Mouse (Mus musculus) layer of hippocampus, adult 18-20 months (tissue): ENCODE data around the gene Agap3. TPM values are rescaled to one million over a fixed set of nuclear protein-coding genes. Genes with fewer than 3 reads are reported as not detected.

Source experiments
- DNase-seq, 2 experiments: peaks; one replicate each; pipeline ENCODE4 v3.0.0; 2022; ENCODE audit warnings: low spot score in 2 of 2
- total RNA-seq, 2 experiments: library from RNA; stranded (reverse); gene quantifications; 2 replicates each; pipeline ENCODE4 v1.2.3; 2021

Agap3 gene
- total RNA-seq, 2 experiments from 2014 or later = 673 to 687 TPM

DNA sequence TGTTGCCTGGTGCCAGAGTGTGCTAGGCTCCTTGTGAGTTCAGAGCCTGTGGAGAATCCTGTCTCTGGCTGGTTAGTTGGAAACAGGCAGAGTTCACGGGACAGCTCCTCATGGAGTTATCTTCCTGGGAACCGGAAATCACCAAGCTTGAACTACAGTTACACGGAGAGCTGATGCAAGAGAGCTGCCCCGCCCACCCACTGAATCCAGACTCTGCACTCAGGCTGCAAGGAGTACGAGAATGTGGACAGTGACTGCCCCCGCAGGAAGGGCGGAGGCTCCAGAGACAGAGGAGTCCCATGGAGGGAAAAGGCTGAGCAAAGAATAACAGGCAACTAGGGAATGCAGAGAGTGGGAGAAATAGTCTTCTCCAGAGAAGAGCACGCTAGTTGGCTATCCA is 60.3 kb downstream of the Agap3 start:
- DNase-seq = no peak

DNA sequence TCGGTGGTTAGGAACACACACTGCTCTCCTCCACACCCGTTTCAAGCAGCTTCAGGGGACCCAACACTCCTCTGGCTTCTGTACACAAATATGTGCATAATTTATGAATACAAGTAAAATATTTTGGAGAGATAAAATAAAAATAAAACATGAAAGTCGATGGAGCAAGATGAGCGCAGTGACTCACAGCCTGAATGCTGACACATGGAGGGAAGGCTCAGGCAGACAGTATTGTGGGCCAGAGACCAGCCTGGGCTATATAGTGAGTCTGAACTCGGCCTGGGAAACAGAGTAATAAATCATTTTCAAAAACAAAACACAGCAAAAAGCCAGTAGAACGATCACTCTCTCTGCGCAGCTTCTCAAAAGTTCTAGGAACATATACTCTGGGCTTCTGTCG is 69.4 kb downstream of the Agap3 start:
- DNase-seq = no peak

GRCm38 (mm10) chr5:24523806-24524205 is 71.8 kb downstream of the Agap3 start:
- DNase-seq = no peak

DNA sequence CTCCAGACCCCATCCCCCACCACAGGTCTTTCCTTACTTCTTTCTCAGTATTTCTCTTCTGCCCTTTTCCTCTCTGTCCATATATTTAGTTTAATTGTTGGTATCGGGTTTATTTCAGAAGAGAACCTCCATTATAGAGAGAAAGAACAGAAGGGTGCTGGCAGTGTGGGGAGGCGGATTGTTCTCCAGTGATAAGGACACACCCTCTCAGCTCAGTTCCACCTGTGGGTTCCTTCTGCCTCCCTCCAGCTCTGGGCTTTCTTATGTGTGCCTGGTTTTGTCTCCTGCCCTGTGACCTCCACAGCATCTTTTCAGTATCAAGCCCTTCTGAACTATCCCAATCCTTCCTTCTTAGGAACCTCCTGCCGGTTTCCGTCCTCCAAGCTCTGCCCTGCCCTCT is 72.5 kb downstream of the Agap3 start:
- DNase-seq = no peak

DNA sequence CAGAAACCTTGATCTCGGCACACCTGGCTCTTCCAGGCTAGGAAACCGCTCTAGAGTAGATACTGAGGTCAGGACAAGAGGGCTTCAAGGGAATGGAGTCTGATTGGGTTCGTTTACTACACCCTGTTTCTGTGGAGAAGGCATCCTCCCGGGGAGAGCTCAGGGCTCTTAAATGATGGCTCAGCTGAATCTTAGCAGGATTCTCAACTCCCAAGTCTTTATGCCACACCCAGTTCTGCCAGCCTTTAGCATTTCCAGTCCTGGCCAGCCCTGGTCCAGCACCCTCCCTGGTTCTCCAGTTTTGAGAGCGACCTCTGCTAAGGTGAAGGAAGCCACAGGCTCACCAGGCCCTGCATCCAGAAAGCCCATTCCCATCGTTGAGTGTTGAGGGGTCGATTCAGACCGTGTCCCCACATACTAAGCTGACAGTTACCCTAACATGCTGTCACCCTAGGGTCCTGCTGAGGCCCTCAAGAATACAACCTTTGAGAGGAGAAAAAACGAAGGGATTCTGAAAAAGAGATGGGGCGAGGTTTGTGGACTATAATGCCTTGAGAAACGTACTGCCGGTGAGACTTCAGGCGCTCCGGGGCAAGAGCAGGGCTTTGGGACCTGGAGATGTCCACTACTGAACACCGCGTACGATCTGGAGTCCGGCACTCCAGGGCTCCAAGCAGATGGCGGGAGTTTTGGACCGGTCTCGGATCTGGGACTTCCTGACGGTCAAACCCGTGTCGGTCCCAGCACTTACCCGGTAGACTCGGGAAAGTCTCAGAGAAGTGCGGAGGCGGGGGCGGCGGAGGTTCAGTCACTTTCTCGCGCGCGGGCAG is 73.6 kb downstream of the Agap3 start:
- DNase-seq = no peak

- DNase-seq = no peak
These were observed 74.4 kb downstream of the Agap3 start for GRCm38 (mm10) chr5:24526190-24526888.

- no peak for DNase-seq
These were observed 74.9 kb downstream of the Agap3 start, which contains the start of gene Gbx1 for GRCm38 (mm10) chr5:24526889-24527230. Gbx1 (minus strand) TSS chr5:24527202.

- no peak for DNase-seq
These were observed 75.8 kb downstream of the Agap3 start for GRCm38 (mm10) chr5:24527780-24528179.

GRCm38 (mm10) chr5:24530042-24530689 is 78.2 kb downstream of the Agap3 start:
- peak; percentile 86 to 95 for DNase-seq

DNA sequence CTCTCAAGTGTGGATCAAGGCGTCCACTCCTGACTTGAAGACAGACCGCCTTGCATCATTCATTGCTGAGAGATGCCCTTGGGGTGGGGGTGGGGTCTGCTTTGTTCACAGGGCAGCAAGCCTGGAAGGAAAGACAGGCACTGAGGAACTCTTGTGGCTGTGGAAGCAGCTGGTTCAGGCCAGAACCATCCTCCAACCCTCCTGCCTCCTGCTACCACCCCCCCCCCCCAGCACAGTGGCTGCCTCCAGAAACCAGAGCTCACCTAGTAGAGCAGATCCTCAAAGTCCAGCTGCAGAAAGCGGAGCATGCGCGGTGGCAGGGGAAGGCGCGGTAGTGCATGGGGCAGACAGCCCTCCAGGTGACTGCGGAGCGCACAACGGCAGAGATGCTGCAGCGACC is 81.4 kb downstream of the Agap3 start:
- DNase-seq = no peak

DNA sequence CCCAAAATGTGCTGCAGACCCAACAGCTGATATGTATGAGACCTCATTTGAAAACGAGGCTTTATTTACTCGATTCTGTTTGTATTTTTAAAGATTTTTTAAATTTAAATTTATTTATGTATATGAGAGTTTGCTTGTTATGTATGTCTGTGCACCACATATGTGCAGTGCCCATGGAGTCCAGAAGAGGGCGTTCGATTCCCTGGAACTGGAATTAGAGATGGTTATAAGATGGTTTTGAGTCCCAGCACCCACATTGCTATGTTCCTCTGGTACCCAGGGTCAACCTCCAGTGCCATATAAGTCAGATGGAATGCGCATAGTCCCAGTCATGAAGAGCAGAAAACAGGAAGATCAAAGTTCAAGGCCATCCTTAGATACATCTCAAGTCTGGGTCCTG is 82.3 kb downstream of the Agap3 start:
- DNase-seq = no peak

DNA sequence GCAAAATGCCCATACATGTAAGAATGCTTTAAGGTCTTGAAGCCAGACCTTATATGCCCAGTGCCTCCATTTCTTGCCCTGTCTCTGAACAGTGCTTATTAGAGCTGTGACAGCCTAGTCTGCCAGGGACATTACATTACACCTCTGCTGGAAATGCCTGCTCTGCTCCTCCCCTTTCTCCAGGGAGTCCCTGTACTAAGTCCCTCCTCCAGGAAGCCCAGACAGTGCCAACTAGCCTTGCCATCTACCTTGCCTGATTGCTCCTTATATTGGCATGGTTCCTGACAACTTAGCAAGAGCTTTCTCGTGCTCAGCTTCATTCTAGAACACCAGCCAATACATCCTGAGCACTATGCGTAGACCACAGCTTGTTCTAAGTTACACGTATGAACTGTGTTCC is 83.8 kb downstream of the Agap3 start:
- no peak for DNase-seq

DNA sequence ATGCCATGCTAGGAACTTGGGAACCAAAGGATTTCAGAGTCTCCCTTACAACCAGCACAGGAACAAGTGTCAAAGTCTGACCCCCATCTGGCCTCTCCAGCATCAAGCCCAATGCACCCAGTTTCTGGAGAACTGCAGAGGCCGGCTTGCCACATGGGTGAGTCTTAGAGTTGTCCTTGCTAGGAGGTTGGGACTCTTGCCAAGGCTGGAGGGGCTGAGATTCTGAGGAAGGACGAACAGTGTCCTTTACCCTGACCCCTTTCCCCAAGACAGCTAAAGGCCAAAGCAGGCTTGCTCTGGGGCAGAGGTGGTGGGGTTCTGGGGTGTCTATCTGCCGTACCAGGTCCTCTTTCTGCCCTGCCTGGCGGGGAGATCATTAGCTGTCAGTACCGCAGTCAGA is 84.5 kb downstream of the Agap3 start:
- DNase-seq = no peak

DNA sequence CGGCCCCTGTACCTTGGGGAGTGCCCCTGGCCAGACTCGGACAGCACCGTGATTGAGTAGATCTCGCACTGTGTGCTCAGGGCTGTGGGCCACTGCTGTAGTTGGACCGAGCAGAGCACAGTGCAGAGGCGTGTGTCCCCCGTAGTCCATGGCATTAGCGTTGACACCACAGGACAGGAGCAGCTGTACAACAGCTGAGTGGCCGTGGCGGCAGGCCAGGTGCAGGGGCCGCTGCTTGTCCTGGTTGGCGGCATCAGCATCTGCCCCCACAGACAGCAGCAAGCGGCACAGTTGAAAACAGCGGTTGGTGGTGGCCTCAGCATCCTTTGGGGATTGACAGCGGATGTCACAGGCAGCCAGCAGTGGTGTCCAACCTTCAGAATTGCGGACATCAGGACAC is 85.6 kb downstream of the Agap3 start:
- no peak for DNase-seq

DNA sequence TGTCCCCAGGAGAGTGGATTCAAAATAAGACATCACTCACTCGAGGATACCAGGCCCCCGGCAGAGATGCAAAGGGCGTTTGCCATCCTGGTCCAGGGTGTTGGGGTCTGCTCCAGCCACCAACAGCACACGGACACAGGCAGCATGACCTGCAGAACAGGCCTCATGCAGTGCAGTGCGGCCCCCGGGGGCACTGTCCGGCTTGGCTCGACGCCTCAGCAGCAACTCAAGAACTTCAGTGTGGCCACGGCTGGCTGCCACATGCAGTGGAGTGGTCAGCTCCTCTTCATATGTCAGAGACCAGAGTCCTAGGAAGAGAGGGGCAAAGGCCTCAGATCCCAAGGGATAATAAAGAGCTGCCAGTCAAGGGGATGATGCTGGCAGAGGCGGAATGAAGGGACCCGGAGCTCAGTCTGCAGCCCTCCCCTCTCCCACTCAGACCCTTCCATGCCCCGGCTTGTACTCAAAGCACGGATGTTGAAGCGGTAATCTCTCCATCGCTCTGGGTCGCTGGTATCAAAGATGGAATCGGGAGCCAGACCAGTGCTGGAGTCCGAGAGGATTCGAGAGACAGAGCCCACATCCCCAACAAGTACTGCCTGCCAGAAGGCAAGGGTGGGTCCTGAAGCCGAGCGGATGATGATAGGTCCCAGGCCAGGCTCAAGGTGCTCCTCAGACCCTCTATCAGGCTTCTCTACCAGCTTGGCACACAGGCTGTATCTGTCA is 87.8 kb downstream of the Agap3 start:
- DNase-seq = no peak

- peak in 1 of 2 experiments; percentile 18 for DNase-seq
These were observed 88.6 kb downstream of the Agap3 start, which contains the start of gene Asb10 for GRCm38 (mm10) chr5:24540387-24541143. Asb10 (minus strand) TSS chr5:24540978.

DNA sequence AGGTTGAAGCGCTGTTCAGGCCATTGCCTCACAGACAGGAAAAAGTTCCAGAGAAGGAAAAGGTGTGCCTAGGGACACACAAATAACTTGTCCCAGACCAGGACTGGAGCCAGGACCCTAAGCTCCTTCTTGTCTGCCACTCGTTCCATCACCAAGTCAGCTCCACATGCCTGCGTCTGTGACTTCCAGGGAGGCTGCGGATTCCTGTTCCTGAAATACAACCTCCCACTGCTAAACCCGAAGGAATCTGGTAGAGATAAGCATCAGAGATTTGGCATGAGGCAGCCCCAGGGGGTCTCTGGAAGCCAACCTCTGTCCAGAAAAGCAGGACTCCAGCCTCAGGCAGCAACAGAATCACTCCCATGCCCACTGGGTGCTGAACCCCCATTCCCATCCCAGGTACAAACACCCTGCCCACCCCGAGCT is 89.2 kb downstream of the Agap3 start:
- DNase-seq = no peak

DNA sequence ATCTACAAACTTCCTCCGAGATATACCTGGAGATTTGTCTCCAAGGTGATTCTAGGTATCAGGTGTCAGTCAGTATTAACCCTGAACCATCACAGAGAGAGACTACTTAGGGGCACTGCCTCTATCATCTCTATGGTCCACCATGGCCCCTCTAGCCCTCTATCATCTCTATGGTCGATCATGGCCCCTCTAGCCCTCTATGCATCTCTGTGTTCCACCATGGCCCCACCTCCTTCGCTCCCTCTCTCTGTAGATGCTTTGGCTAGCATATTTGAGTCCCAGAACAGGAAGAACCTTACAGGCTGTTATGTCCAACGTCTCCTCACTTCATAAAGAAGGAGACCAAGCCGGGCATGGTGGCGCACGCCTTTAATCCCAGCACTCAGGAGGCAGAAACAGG is 90.7 kb downstream of the Agap3 start:
- no peak for DNase-seq

GRCm38 (mm10) chr5:24550598-24551316 is 98.8 kb downstream of the Agap3 start:
- peak; percentile 60 to 63 for DNase-seq

- no peak for DNase-seq
These were observed 99.3 kb downstream of the Agap3 start for GRCm38 (mm10) chr5:24551317-24551688.
